Mouse (Mus musculus): Measurements from ENCODE around the gene Akr1b3. TPM values are rescaled to one million over a fixed set of nuclear protein-coding genes. Genes with fewer than 3 reads are reported as not detected.
A peak's percentile ranks its signal among the peaks of the same experiment; 100 is the strongest.

Gene Akr1b3
- polyA plus RNA-seq (2012; rRNA removed), result 233 and 258 TPM in 2 replicates

GRCm38 (mm10) chr6:34316854-34317771, at the start of gene Akr1b3:
TSS of gene Akr1b3 (minus strand) at chr6:34317478.
- peak within 1 kb of the TSS; percentile 89 for H3K27ac ChIP-seq (ENCODE audit: control insufficient read depth, insufficient read depth, low read depth, low read length)
- H3K4me3 ChIP-seq (ENCODE audit: control insufficient read depth, low read depth, low read length), result peak within 1 kb of the TSS; percentile 90
- no peak for TF ChIP-seq CTCF (IDR thresholded peaks at IDR 0.05; ENCODE audit: control insufficient read depth, insufficient read depth, insufficient replicate concordance, low read depth, low read length)
- peak; percentile 82 for TF ChIP-seq POLR2A (IDR thresholded peaks at IDR 0.05; ENCODE audit: control insufficient read depth, low read depth, low read length)
- H3K27me3 ChIP-seq (ENCODE audit: control insufficient read depth, insufficient read depth, low read length), result no peaks in the 10 kb centered on the region
- H3K36me3 ChIP-seq (ENCODE audit: control insufficient read depth, insufficient read depth, low read length), result no peaks in the 10 kb centered on the region
- H3K4me1 ChIP-seq (ENCODE audit: control insufficient read depth, insufficient read depth, low read length), result peaks cover 3% of the 10 kb centered on the region

- Histone ChIP-seq H3K4me3 (ENCODE audit: control insufficient read depth, low read depth, low read length) (no peak overlapping the region), H3K27ac (ENCODE audit: control insufficient read depth, insufficient read depth, low read depth, low read length) (no peak overlapping the region), H3K36me3 (ENCODE audit: control insufficient read depth, insufficient read depth, low read length) (no peaks in the 10 kb centered on the region), H3K4me1 (ENCODE audit: control insufficient read depth, insufficient read depth, low read length) (no peaks in the 10 kb centered on the region), H3K27me3 (ENCODE audit: control insufficient read depth, insufficient read depth, low read length) (no peaks in the 10 kb centered on the region)
- no peak for TF ChIP-seq POLR2A (IDR thresholded peaks at IDR 0.05; ENCODE audit: control insufficient read depth, low read depth, low read length)
- TF ChIP-seq CTCF (IDR thresholded peaks at IDR 0.05; ENCODE audit: control insufficient read depth, insufficient read depth, insufficient replicate concordance, low read depth, low read length), result no peak
Measured at GRCm38 (mm10) chr6:34364217-34365136, 47.2 kb upstream of the Akr1b3 start.

GRCm38 (mm10) chr6:34355841-34356240, 38.6 kb upstream of the Akr1b3 start:
- Histone ChIP-seq H3K4me3 (ENCODE audit: control insufficient read depth, low read depth, low read length) (peak overlapping the region; percentile 1; the same call in 1 of the 2 replicates), H3K4me1 (ENCODE audit: control insufficient read depth, insufficient read depth, low read length) (no peaks in the 10 kb centered on the region), H3K27me3 (ENCODE audit: control insufficient read depth, insufficient read depth, low read length) (no peaks in the 10 kb centered on the region), H3K36me3 (ENCODE audit: control insufficient read depth, insufficient read depth, low read length) (no peaks in the 10 kb centered on the region), H3K27ac (ENCODE audit: control insufficient read depth, insufficient read depth, low read depth, low read length) (no peak overlapping the region; the same call in 1 of the 2 replicates)
- TF ChIP-seq POLR2A (IDR thresholded peaks at IDR 0.05; ENCODE audit: control insufficient read depth, low read depth, low read length), result no peak
- TF ChIP-seq CTCF (IDR thresholded peaks at IDR 0.05; ENCODE audit: control insufficient read depth, insufficient read depth, insufficient replicate concordance, low read depth, low read length), result no peak

GRCm38 (mm10) chr6:34355349-34355747, 38.1 kb upstream of the Akr1b3 start:
- no peaks in the 10 kb centered on the region for H3K4me1 ChIP-seq (ENCODE audit: control insufficient read depth, insufficient read depth, low read length)
- no peak for TF ChIP-seq CTCF (IDR thresholded peaks at IDR 0.05; ENCODE audit: control insufficient read depth, insufficient read depth, insufficient replicate concordance, low read depth, low read length)
- TF ChIP-seq POLR2A (IDR thresholded peaks at IDR 0.05; ENCODE audit: control insufficient read depth, low read depth, low read length), result no peak
- H3K4me3 ChIP-seq (ENCODE audit: control insufficient read depth, low read depth, low read length), result peak overlapping the region; percentile 62; the same call in 1 of the 2 replicates
- H3K36me3 ChIP-seq (ENCODE audit: control insufficient read depth, insufficient read depth, low read length), result no peaks in the 10 kb centered on the region
- H3K27ac ChIP-seq (ENCODE audit: control insufficient read depth, insufficient read depth, low read depth, low read length), result peak overlapping the region; percentile 55
- no peaks in the 10 kb centered on the region for H3K27me3 ChIP-seq (ENCODE audit: control insufficient read depth, insufficient read depth, low read length)

GRCm38 (mm10) chr6:34354354-34355348, 37.4 kb upstream of the Akr1b3 start:
- Histone ChIP-seq H3K27me3 (ENCODE audit: control insufficient read depth, insufficient read depth, low read length) (no peaks in the 10 kb centered on the region), H3K36me3 (ENCODE audit: control insufficient read depth, insufficient read depth, low read length) (no peaks in the 10 kb centered on the region), H3K27ac (ENCODE audit: control insufficient read depth, insufficient read depth, low read depth, low read length) (peak overlapping the region; percentile 55), H3K4me1 (ENCODE audit: control insufficient read depth, insufficient read depth, low read length) (no peaks in the 10 kb centered on the region), H3K4me3 (ENCODE audit: control insufficient read depth, low read depth, low read length) (peak overlapping the region; percentile 62)
- TF ChIP-seq POLR2A (IDR thresholded peaks at IDR 0.05; ENCODE audit: control insufficient read depth, low read depth, low read length), result no peak
- TF ChIP-seq CTCF (IDR thresholded peaks at IDR 0.05; ENCODE audit: control insufficient read depth, insufficient read depth, insufficient replicate concordance, low read depth, low read length), result no peak

- H3K36me3 ChIP-seq (ENCODE audit: control insufficient read depth, insufficient read depth, low read length), result no peaks in the 10 kb centered on the region
- TF ChIP-seq CTCF (IDR thresholded peaks at IDR 0.05; ENCODE audit: control insufficient read depth, insufficient read depth, insufficient replicate concordance, low read depth, low read length) (no peak), POLR2A (IDR thresholded peaks at IDR 0.05; ENCODE audit: control insufficient read depth, low read depth, low read length) (peak; percentile 33; the same call in 1 of the 2 replicates)
- no peaks in the 10 kb centered on the region for H3K27me3 ChIP-seq (ENCODE audit: control insufficient read depth, insufficient read depth, low read length)
- no peaks in the 10 kb centered on the region for H3K4me1 ChIP-seq (ENCODE audit: control insufficient read depth, insufficient read depth, low read length)
- peak within 1 kb of the TSS; percentile 68 for H3K27ac ChIP-seq (ENCODE audit: control insufficient read depth, insufficient read depth, low read depth, low read length)
- H3K4me3 ChIP-seq (ENCODE audit: control insufficient read depth, low read depth, low read length), result peak within 1 kb of the TSS; percentile 62
Measured at GRCm38 (mm10) chr6:34353658-34354353, 36.5 kb upstream of the Akr1b3 start, which contains the start of gene Akr1b8. TSS of gene Akr1b8 (plus strand) at chr6:34354119.
